Mouse (Mus musculus): ENCODE measurements around the gene St3gal6.

DNA sequence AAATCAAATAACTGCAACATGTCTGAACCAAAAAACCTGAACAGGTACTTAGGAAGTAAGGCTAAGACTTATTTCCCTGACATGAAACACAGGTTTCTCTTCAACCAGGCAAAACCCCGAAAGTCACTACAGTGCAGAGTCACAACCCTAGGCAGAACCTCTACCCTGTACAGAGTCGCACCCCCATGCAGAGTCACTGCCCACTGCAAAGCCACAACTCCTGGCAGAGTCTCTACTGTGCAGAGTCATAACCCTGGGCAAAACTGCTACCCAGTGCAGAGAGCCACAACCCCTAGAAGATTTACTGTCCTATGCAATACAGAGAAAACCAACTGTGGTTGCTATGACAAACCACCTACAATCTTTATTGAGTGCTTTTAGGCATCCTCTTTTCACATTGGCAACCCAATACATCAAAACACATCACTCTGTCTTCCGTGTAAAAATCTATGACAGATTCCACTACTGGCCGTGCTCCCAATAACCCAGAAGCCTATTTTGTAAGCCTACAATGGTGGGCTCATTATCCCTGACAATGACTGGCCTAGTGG, 44.1 kb downstream of the St3gal6 start:
- TF ChIP-seq ZNF384 (IDR thresholded peaks at IDR 0.05; ENCODE audit: low read depth, low read length) (no peak), HCFC1 (IDR thresholded peaks at IDR 0.05; ENCODE audit: borderline replicate concordance, insufficient read depth, low read length) (no peak), ZC3H11A (IDR thresholded peaks at IDR 0.05; ENCODE audit: borderline replicate concordance, low read depth, low read length) (no peak)
